Mouse (Mus musculus) heart, postnatal 0 days (tissue): ENCODE measurements around the gene Ifit1bl1. TPM values are rescaled to one million over a fixed set of nuclear protein-coding genes. Genes with fewer than 3 reads are reported as not detected.
A peak's percentile ranks its signal among the peaks of the same experiment; 100 is the strongest.
"Not testable (repeated sequence)": the region's sequence is repeated elsewhere in the genome, so short reads cannot be mapped to it uniquely, and the experiment has no call there.

Experiments
- ATAC-seq: fragments of 200-750 bp; cut with Nextera tagmentation; 2 replicates; pipeline ENCODE4 v1.8.0; 2017; ENCODE audit warnings: low read depth, moderate number of reproducible peaks, moderate library complexity; ENCODE audit not compliant: insufficient read depth
- DNase-seq: peaks from one replicate; pipeline ENCODE4 v3.0.0-alpha.2; 2016; ENCODE audit warnings: low spot score
- H3K27ac ChIP-seq: fragments of 300-500 bp; sonication (generic); 2 replicates; pipeline ENCODE4 v1.5.1; 2014; ENCODE audit warnings: low read depth, mild to moderate bottlenecking
- H3K27me3 ChIP-seq: fragments of 300-500 bp; sonication (generic); 2 replicates; pipeline ENCODE4 v1.6.1; 2014; ENCODE audit warnings: low read length, mixed read lengths; ENCODE audit not compliant: control insufficient read depth, insufficient read depth
- H3K36me3 ChIP-seq: fragments of 300-500 bp; sonication (generic); replicated peaks from 2 replicates; pipeline ENCODE4 v1.6.1; 2014; ENCODE audit warnings: low read length, mixed read lengths; ENCODE audit not compliant: control insufficient read depth, insufficient read depth
- H3K4me1 ChIP-seq: fragments of 300-500 bp; sonication (generic); 2 replicates; pipeline ENCODE4 v1.6.1; 2014; ENCODE audit warnings: antibody characterized with exemption; ENCODE audit not compliant: control insufficient read depth, insufficient read depth
- H3K4me2 ChIP-seq: fragments of 300-500 bp; sonication (generic); 2 replicates; pipeline ENCODE4 v1.6.1; 2014; ENCODE audit warnings: low read depth, mild to moderate bottlenecking, low read length, moderate library complexity
- H3K4me3 ChIP-seq: fragments of 300-500 bp; sonication (generic); 2 replicates; pipeline ENCODE4 v1.5.1; 2014; ENCODE audit warnings: low read depth, low read length
- H3K9ac ChIP-seq: fragments of 300-500 bp; sonication (generic); replicated peaks from 2 replicates; pipeline ENCODE4 v1.6.1; 2014; ENCODE audit warnings: low read depth, low read length, mixed read lengths
- H3K9me3 ChIP-seq: fragments of 300-500 bp; sonication (generic); replicated peaks from 2 replicates; pipeline ENCODE4 v1.6.1; 2016; ENCODE audit warnings: low read length; ENCODE audit not compliant: control insufficient read depth
- CTCF ChIP-seq: IDR thresholded peaks from 2 replicates; pipeline ENCODE4 v1.5.1; 2016; ENCODE audit warnings: antibody characterized with exemption, control low read depth, low read depth
- EP300 ChIP-seq: IDR thresholded peaks from 2 replicates; pipeline ENCODE4 v1.6.1; 2016; ENCODE audit warnings: antibody characterized with exemption, low read depth
- WGBS: fragments of 180-500 bp; shearing (Covaris S2); extraction: QIAGEN DNeasy Blood & Tissue Kit; methylation state at CpG from one replicate; pipeline ENCODE4 v1.1.7; 2014; 5-methylcytosine and 5-hydroxymethylcytosine counted together
- polyA plus RNA-seq: library from polyadenylated mRNA; unstranded; fragments of >200 nt; fragmentation: Nextera tagmentation; extraction: Ambion mirVana; gene quantifications from 2 replicates; pipeline ENCODE4 v1.2.1, GENCODE M21; 2015
- total RNA-seq: library from RNA; depleted of rRNA; stranded (reverse); fragments of >200 nt; gene quantifications from 2 replicates; pipeline ENCODE4 v1.2.3, GENCODE M21; 2014; ENCODE audit warnings: low replicate concordance

Ifit1bl1 gene
- total and polyA plus RNA-seq, 2 experiments from 2014 or later = 0.50 to 3.3 TPM

- Histone ChIP-seq H3K4me2 (no peak overlapping the region), H3K9ac (no peak overlapping the region), H3K4me1 (peaks cover 16% of the 10 kb centered on the region), H3K27me3 (no peaks in the 10 kb centered on the region), H3K4me3 (no peak overlapping the region), H3K9me3 (no peaks in the 10 kb centered on the region), H3K27ac (no peak overlapping the region), H3K36me3 (no peaks in the 10 kb centered on the region)
- DNase-seq = peak; percentile 70
- TF ChIP-seq CTCF (0 out of 2 replicates have a peak, but pooled peaks have one; percentile 1), EP300 (no peak)
- peak; percentile 62; the same call in 1 of the 2 replicates for ATAC-seq
- WGBS = 41% methylated on average over 2 of the region's 2 CpGs
These were observed 3.4 kb downstream of the Ifit1bl1 start for GRCm38 (mm10) chr19:34598341-34598740.

DNA sequence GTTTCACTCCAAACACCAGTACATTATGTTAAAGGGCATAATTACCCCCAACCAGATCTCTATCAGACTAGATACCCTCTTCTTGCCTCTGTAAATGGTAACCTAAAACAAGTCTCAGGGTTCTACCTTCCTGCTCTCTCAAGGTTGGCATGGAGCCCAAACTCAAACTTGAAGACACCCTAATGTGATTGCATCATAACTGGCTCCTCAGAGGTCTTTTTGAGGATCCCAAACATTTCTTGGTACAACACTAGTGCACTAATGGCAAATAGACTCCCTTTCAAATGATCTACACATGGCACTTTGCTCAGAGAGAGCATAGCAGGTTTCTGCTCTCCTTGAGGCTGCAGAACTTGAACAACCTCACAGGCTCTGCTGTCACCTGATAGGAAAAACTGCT is 4.9 kb downstream of the Ifit1bl1 start:
- no peak overlapping the region for H3K4me3 ChIP-seq
- peaks cover 16% of the 10 kb centered on the region for H3K4me1 ChIP-seq
- no peak overlapping the region for H3K9ac ChIP-seq
- H3K4me2 ChIP-seq = no peak overlapping the region
- TF ChIP-seq CTCF = no peak
- TF ChIP-seq EP300 = no peak
- ATAC-seq = no peak
- no peaks in the 10 kb centered on the region for H3K27me3 ChIP-seq
- H3K27ac ChIP-seq = no peak overlapping the region
- no peak for DNase-seq
- H3K9me3 ChIP-seq = no peaks in the 10 kb centered on the region
- no peaks in the 10 kb centered on the region for H3K36me3 ChIP-seq

DNA sequence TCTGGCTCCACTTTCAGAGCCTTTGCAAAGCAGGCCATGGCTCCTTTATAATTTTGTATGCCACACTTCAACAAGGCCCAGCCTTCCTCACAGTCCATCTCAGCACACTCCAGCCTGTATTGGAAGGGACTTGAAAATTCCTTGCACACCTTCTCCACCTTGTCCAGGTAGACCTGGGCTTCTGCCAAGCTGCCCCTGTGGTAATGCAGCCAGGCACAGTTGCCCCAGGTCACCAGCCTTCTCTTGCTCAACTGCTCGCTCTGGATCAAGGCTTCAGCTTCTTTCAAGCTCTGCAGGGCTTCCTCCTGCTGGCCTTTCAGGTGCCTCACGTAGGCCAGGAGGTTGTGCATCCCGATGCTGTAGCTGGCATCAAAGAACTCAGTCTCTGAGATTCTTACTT is 7.2 kb downstream of the Ifit1bl1 start:
- peaks cover 16% of the 10 kb centered on the region for H3K4me1 ChIP-seq
- not testable (repeated sequence) for H3K27me3 ChIP-seq, H3K9me3 ChIP-seq, H3K36me3 ChIP-seq, H3K9ac ChIP-seq, H3K4me2 ChIP-seq, DNase-seq, H3K27ac ChIP-seq, H3K4me3 ChIP-seq, ATAC-seq
- 86% methylated on average over 3 of the region's 3 CpGs for WGBS

DNA sequence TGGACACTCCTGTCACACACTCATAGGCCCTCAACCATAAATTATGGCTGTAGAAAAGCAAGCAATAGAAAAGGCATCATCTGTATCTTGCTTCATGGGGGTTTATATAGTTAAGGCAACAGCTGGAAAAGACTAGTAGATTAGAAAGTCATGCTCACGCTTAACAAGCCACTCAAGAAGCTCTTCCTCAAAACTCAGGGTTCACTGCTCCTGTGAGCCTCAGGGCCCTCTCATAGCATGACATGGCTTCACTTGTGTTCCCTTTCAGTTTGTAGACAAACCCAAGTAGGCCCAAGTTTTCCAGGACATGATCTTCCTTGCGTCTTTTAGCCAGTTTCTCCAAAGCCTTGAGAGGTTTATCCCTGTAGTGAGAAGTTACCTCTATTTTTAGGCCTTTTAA is 8.3 kb downstream of the Ifit1bl1 start:
- WGBS = 84% methylated on average over 2 of the region's 2 CpGs

DNA sequence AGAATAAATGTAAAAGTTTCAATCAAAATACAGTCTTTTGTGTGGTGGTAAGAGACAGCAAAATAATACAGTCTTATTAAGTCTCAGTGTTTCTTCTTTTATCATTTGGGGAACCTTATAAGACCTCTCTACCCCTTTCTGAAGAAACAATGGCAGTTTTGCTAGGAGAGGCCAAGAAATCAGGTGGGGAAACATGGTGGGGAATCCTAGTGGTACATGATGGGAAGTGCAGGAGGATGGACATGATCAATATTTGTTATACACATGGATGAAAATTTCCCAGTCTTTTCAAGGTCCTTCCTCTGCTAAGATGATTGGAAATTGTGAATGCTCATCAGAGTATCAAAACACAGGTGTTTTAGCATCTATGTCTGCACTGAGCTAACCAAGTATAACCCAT is 12.8 kb downstream of the Ifit1bl1 start:
- ATAC-seq = no peak
- no peak overlapping the region for H3K9ac ChIP-seq

More for the DNA sequence above, 8.3 kb downstream of the Ifit1bl1 start:
- Histone ChIP-seq H3K9me3 (no peaks in the 10 kb centered on the region), H3K4me1 (peaks cover 13% of the 10 kb centered on the region), H3K36me3 (no peaks in the 10 kb centered on the region), H3K27me3 (no peaks in the 10 kb centered on the region), H3K27ac (no peak overlapping the region), H3K4me2 (no peak overlapping the region), H3K4me3 (no peak overlapping the region), H3K9ac (no peak overlapping the region)
- TF ChIP-seq CTCF (no peak), EP300 (no peak)
- no peak for ATAC-seq
- DNase-seq = no peak

GRCm38 (mm10) chr19:34587898-34588692 is 13.7 kb downstream of the Ifit1bl1 start:
- WGBS = 61% methylated on average over 6 of the region's 12 CpGs

More for the DNA sequence above, 12.8 kb downstream of the Ifit1bl1 start:
- no peaks in the 10 kb centered on the region for H3K36me3 ChIP-seq
- H3K27ac ChIP-seq = no peak overlapping the region
- no peaks in the 10 kb centered on the region for H3K9me3 ChIP-seq
- no peak for DNase-seq
- no peaks in the 10 kb centered on the region for H3K27me3 ChIP-seq
- H3K4me1 ChIP-seq = no peaks in the 10 kb centered on the region
- no peak overlapping the region for H3K4me3 ChIP-seq
- TF ChIP-seq CTCF = no peak
- TF ChIP-seq EP300 = no peak
- no peak overlapping the region for H3K4me2 ChIP-seq

DNA sequence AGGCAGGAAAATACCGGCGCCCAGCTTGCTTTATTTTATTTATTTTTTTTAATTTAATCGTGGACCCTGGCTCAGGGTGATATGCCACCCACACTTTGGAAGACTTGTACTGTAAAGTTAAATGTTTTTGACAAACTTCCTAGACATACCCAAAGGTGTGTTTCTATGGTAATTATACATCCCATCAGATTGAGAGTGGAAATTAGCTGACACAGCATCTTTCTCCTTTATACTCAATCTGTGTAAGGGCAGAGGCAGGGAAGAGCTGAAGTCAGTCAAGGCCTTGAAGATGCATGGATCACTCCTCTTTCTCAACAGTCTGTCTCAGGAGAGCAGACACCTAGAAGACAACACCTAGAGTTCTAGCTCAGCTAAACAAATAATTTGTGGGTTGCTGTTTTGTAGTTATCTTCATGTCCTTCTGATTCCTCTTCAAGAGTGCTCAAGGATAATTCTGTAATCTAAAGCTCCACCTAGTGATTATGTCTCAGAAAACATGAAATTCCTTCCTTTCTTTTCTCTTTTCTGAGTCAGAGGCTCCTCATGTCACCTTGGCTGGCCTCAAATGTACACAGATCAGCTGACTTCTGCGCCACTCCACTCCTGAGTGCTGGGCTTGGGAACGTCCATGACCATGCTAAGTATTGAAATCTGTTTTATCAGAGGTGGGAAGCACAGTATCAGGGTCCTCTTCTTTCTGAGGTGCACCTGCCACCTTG is 15.9 kb downstream of the Ifit1bl1 start:
- H3K4me2 ChIP-seq, H3K9me3 ChIP-seq, DNase-seq, H3K9ac ChIP-seq, H3K4me1 ChIP-seq, H3K36me3 ChIP-seq, H3K4me3 ChIP-seq, H3K27me3 ChIP-seq, ATAC-seq, H3K27ac ChIP-seq: not testable (repeated sequence)
- WGBS = 69% methylated on average over 5 of the region's 5 CpGs

More at GRCm38 (mm10) chr19:34587898-34588692, 13.7 kb downstream of the Ifit1bl1 start:
- not testable (repeated sequence) for H3K4me1 ChIP-seq, H3K36me3 ChIP-seq, H3K4me3 ChIP-seq, DNase-seq, H3K27ac ChIP-seq, H3K4me2 ChIP-seq, H3K9ac ChIP-seq, ATAC-seq, H3K9me3 ChIP-seq, H3K27me3 ChIP-seq

- H3K4me3 ChIP-seq, DNase-seq, H3K4me2 ChIP-seq, H3K4me1 ChIP-seq, H3K9ac ChIP-seq, H3K27me3 ChIP-seq, H3K36me3 ChIP-seq, H3K9me3 ChIP-seq: not testable (repeated sequence)
- H3K27ac ChIP-seq = peak within 1 kb of the TSS; percentile 51; the same call in 1 of the 2 replicates
- peak; percentile 83 for ATAC-seq
- 23% methylated on average over 2 of the region's 2 CpGs for WGBS
These were observed 18.5 kb downstream of the Ifit1bl1 start, which contains the start of gene Ifit3 for GRCm38 (mm10) chr19:34583126-34583766. Ifit3 (plus strand) TSS chr19:34583531.
